Mouse (Mus musculus) midbrain, embryonic 15.5 days (tissue): ENCODE data around the gene Nfatc3. TPM values are rescaled to one million over a fixed set of nuclear protein-coding genes. Genes with fewer than 3 reads are reported as not detected.

Experiments used
- ATAC-seq: fragments of 200-750 bp; cut with Nextera tagmentation; replicated peaks from 2 replicates; pipeline ENCODE4 v1.8.0; 2017; ENCODE audit warnings: moderate TSS enrichment
- H3K27ac ChIP-seq: fragments of 300-500 bp; sonication (generic); 2 replicates; pipeline ENCODE4 v1.5.1; 2015; ENCODE audit warnings: mild to moderate bottlenecking, inconsistent platforms
- H3K27me3 ChIP-seq: fragments of 300-500 bp; sonication (generic); replicated peaks from 2 replicates; pipeline ENCODE4 v1.6.1; 2015; ENCODE audit warnings: inconsistent platforms
- H3K36me3 ChIP-seq: fragments of 300-500 bp; sonication (generic); replicated peaks from 2 replicates; pipeline ENCODE4 v1.6.1; 2015; ENCODE audit warnings: inconsistent platforms
- H3K4me1 ChIP-seq: fragments of 300-500 bp; sonication (generic); 2 replicates; pipeline ENCODE4 v1.6.1; 2015; ENCODE audit warnings: inconsistent platforms
- H3K4me2 ChIP-seq: fragments of 300-500 bp; sonication (generic); 2 replicates; pipeline ENCODE4 v1.6.1; 2015; ENCODE audit warnings: inconsistent platforms, mild to moderate bottlenecking, moderate library complexity
- H3K4me3 ChIP-seq: fragments of 300-500 bp; sonication (generic); 2 replicates; pipeline ENCODE4 v1.5.1; 2015; ENCODE audit warnings: mild to moderate bottlenecking, inconsistent platforms
- H3K9ac ChIP-seq: fragments of 300-500 bp; sonication (generic); 2 replicates; pipeline ENCODE4 v1.6.1; 2015; ENCODE audit warnings: mild to moderate bottlenecking, inconsistent platforms
- H3K9me3 ChIP-seq: fragments of 300-500 bp; sonication (generic); 2 replicates; pipeline ENCODE4 v1.6.1; 2016; ENCODE audit warnings: inconsistent platforms
- WGBS: fragments of 180-500 bp; shearing (Covaris S2); methylation state at CpG from one replicate; pipeline ENCODE4 v1.1.7; 2015; ENCODE audit warnings: mixed read lengths; 5-methylcytosine and 5-hydroxymethylcytosine counted together
- polyA plus RNA-seq: library from polyadenylated mRNA; unstranded; fragments of >200 nt; fragmentation: Nextera tagmentation; extraction: Ambion mirVana; gene quantifications from 2 replicates; pipeline ENCODE4 v1.2.1, GENCODE M21; 2015

Gene Nfatc3
- polyA plus RNA-seq, 1 experiment from 2014 or later, result 3.8 TPM

DNA sequence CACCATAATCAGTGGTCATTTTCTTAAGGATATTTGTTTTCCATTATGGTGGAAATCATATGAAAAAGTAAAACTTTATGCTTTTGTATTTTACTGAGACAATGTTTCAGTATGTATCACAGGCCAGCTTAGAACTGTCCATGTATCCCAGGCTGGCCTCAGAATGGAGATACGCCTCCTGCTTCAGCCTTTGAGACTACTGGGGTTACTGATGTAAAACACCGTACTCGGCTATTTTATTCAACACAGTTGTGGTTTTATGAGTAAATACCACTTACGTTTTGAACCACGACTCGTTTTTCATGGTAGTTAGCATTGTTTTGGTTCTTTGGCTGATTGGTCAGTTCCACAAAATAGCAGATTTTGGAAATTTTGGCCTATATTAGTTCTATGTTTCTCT, 3.0 kb downstream of the Nfatc3 start:
- ATAC-seq, result no peak
- no peak overlapping the region; the same call in 1 of the 2 replicates for H3K4me2 ChIP-seq

DNA sequence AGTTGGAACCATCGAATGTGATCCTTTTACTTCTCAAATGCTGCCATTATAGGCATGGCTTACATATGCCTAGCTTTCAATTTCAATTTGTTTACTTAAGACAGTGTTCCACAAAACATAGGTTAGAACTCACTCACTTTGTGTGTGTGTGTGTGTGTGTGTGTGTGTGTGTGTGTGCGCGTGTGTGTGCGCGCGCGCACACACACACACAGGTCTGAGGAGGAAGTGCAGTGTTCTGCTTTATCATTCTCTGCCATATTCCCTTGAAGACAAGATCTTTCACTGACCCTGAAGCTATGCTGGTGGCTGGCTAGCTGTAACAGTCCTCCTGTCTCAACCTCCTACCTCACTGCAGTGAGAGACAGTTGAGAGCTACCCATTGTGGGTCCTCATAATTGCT, 4.4 kb downstream of the Nfatc3 start:
- Histone ChIP-seq H3K4me1 (peaks cover 34% of the 10 kb centered on the region), H3K27ac (no peak overlapping the region), H3K4me2 (no peak overlapping the region), H3K36me3 (no peaks in the 10 kb centered on the region), H3K9me3 (no peaks in the 10 kb centered on the region), H3K9ac (no peak overlapping the region), H3K4me3 (no peak overlapping the region), H3K27me3 (no peaks in the 10 kb centered on the region)
- WGBS, result 94% methylated on average over 7 of the region's 7 CpGs
- ATAC-seq, result no peak

More for the DNA sequence above, 3.0 kb downstream of the Nfatc3 start:
- Histone ChIP-seq H3K27ac (no peak overlapping the region), H3K9ac (no peak overlapping the region), H3K4me3 (no peak overlapping the region), H3K9me3 (no peaks in the 10 kb centered on the region), H3K36me3 (no peaks in the 10 kb centered on the region), H3K4me1 (peaks cover 34% of the 10 kb centered on the region), H3K27me3 (no peaks in the 10 kb centered on the region)
- 89% methylated on average over 6 of the region's 6 CpGs for WGBS

DNA sequence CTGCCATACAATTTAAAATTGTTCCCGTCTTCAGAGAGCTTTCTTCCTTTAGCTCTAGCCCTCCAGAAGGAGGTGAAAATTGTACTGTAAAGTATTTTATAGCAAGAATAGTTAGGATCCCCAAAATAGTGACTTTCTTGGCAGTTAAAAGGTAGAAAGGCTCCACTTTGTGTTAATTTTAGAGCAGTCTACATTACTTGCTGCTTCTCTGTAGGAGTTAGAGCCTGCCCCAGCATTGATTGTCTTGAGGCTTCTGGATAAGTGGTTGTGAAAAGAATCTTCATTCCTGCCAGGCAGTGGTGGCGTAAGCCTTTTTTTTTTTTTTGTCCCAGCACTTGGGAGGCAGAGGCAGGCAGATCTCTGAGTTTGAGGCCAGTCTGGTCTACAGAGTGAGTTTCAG, 8.1 kb downstream of the Nfatc3 start:
- H3K27ac ChIP-seq, result no peak overlapping the region
- H3K9ac ChIP-seq, result no peak overlapping the region
- no peaks in the 10 kb centered on the region for H3K27me3 ChIP-seq
- peaks cover 13% of the 10 kb centered on the region for H3K4me1 ChIP-seq
- H3K4me2 ChIP-seq, result no peak overlapping the region
- no peak overlapping the region for H3K4me3 ChIP-seq
- H3K9me3 ChIP-seq, result no peaks in the 10 kb centered on the region
- no peak for ATAC-seq
- H3K36me3 ChIP-seq, result no peaks in the 10 kb centered on the region
- 98% methylated on average over 2 of the region's 2 CpGs for WGBS

DNA sequence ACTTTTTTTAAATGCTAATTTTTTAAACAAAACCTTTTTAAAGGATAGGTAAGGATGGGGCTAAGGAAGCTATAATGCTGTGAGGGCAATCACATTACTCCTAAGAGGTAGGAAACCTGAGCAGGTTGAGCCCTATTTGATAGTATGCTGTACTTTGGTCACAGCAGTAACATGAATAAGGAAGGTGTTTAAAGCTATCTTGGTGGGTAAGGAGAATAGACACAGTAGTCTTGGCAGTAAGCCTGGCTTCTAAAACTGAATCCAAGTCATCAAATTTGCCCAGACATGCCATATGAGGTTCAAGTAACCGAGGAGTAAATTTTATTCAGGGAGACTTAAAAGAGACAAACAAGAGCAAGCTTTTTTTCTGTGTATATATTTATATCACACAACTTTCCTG, 10.9 kb downstream of the Nfatc3 start:
- H3K4me2 ChIP-seq, result no peak overlapping the region
- H3K36me3 ChIP-seq, result no peaks in the 10 kb centered on the region
- no peak for ATAC-seq

GRCm38 (mm10) chr8:106072113-106072512, 13.5 kb downstream of the Nfatc3 start:
- no peak for ATAC-seq
- H3K9me3 ChIP-seq, result no peaks in the 10 kb centered on the region

More for the DNA sequence above, 10.9 kb downstream of the Nfatc3 start:
- Histone ChIP-seq H3K4me3 (no peak overlapping the region), H3K9ac (no peak overlapping the region), H3K4me1 (no peaks in the 10 kb centered on the region), H3K27ac (no peak overlapping the region), H3K27me3 (no peaks in the 10 kb centered on the region), H3K9me3 (no peaks in the 10 kb centered on the region)
- 72% methylated on average over 1 of the region's 1 CpGs for WGBS

GRCm38 (mm10) chr8:106074236-106074635, 15.6 kb downstream of the Nfatc3 start:
- H3K36me3 ChIP-seq, result no peaks in the 10 kb centered on the region
- no peak overlapping the region for H3K9ac ChIP-seq
- H3K4me1 ChIP-seq, result no peaks in the 10 kb centered on the region
- H3K9me3 ChIP-seq, result no peaks in the 10 kb centered on the region
- ATAC-seq, result no peak
- no peak overlapping the region for H3K4me2 ChIP-seq
- no peaks in the 10 kb centered on the region for H3K27me3 ChIP-seq
- H3K27ac ChIP-seq, result no peak overlapping the region
- no peak overlapping the region for H3K4me3 ChIP-seq

More at GRCm38 (mm10) chr8:106072113-106072512, 13.5 kb downstream of the Nfatc3 start:
- H3K4me2 ChIP-seq, result no peak overlapping the region
- no peaks in the 10 kb centered on the region for H3K4me1 ChIP-seq
- no peak overlapping the region for H3K9ac ChIP-seq
- no peak overlapping the region for H3K4me3 ChIP-seq
- H3K27ac ChIP-seq, result no peak overlapping the region
- H3K27me3 ChIP-seq, result no peaks in the 10 kb centered on the region
- H3K36me3 ChIP-seq, result no peaks in the 10 kb centered on the region

DNA sequence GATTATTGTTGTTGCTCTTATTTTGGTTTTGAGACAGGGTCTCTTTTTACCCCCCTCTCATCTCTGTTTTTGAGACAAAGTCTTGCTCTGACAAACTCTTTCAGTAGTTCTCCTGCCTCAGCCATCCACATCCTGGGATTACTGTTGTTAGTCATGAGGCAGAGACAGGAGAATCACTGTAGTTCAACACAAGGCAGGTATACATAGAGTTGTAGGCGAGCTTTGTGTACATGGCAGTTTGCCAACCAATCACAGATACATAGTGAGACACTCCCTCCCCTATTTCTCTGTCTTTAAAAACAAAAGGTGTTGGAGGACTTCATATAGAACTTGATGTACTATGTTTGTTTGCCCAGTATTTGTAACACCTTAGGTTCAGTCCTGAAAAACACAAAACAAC, 16.0 kb downstream of the Nfatc3 start:
- no peaks in the 10 kb centered on the region for H3K36me3 ChIP-seq

GRCm38 (mm10) chr8:106075161-106075862, 16.7 kb downstream of the Nfatc3 start:
- Histone ChIP-seq H3K9ac (no peak overlapping the region), H3K27me3 (no peaks in the 10 kb centered on the region), H3K4me3 (no peak overlapping the region), H3K27ac (no peak overlapping the region), H3K9me3 (no peaks in the 10 kb centered on the region), H3K4me1 (no peaks in the 10 kb centered on the region), H3K4me2 (no peak overlapping the region), H3K36me3 (no peaks in the 10 kb centered on the region)
- no peak for ATAC-seq
- 85% methylated on average over 9 of the region's 9 CpGs for WGBS

More for the DNA sequence above, 16.0 kb downstream of the Nfatc3 start:
- no peak for ATAC-seq
- H3K9me3 ChIP-seq, result no peaks in the 10 kb centered on the region
- H3K4me2 ChIP-seq, result no peak overlapping the region
- H3K4me1 ChIP-seq, result no peaks in the 10 kb centered on the region
- no peak overlapping the region for H3K9ac ChIP-seq
- 90% methylated on average over 1 of the region's 1 CpGs for WGBS
- no peak overlapping the region for H3K4me3 ChIP-seq
- H3K27me3 ChIP-seq, result no peaks in the 10 kb centered on the region
- no peak overlapping the region for H3K27ac ChIP-seq

- ATAC-seq, result no peak
- Histone ChIP-seq H3K36me3 (no peaks in the 10 kb centered on the region), H3K9me3 (no peaks in the 10 kb centered on the region), H3K9ac (no peak overlapping the region), H3K4me2 (no peak overlapping the region), H3K27ac (no peak overlapping the region), H3K27me3 (no peaks in the 10 kb centered on the region), H3K4me1 (no peaks in the 10 kb centered on the region), H3K4me3 (no peak overlapping the region)
- 92% methylated on average over 5 of the region's 5 CpGs for WGBS
These were observed 17.2 kb downstream of the Nfatc3 start for GRCm38 (mm10) chr8:106075863-106076174.

- Histone ChIP-seq H3K4me1 (no peaks in the 10 kb centered on the region), H3K9ac (no peak overlapping the region), H3K27ac (no peak overlapping the region), H3K4me3 (no peak overlapping the region), H3K4me2 (no peak overlapping the region), H3K9me3 (no peaks in the 10 kb centered on the region), H3K27me3 (no peaks in the 10 kb centered on the region), H3K36me3 (no peaks in the 10 kb centered on the region)
- 85% methylated on average over 5 of the region's 5 CpGs for WGBS
- no peak for ATAC-seq
These were observed 18.0 kb downstream of the Nfatc3 start for GRCm38 (mm10) chr8:106076612-106077011.

DNA sequence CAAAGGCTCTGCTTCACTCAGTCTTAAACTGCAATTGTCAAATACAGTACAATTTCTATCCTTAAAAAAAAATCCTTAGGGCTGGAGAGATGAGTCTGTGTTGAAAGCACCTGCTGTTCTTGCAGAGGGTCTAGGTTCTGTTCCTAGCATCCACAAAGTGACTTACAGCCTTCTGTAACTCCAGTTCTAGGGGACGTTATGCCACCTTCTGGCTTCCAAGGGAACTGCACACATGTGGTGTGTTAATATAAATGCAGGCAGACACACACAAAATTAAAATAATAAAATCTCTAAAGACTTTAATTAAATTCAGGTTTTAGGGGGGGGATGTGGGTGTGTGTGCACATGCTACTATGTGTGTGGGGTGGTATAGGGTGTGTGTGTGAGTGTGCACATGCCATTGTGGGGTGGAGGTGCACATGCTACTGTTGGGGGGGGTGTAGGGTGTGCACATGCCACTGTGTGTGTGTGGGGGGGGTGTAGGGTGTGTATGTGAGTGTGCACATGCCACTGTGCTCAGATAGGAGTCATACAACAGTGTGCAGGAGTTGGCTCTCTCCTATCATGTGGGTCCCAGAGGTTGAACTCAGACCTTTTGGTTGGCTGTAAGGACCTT, 18.9 kb downstream of the Nfatc3 start:
- Histone ChIP-seq H3K4me1 (no peaks in the 10 kb centered on the region), H3K4me2 (no peak overlapping the region), H3K27ac (no peak overlapping the region), H3K9ac (no peak overlapping the region), H3K9me3 (no peaks in the 10 kb centered on the region), H3K4me3 (no peak overlapping the region), H3K27me3 (no peaks in the 10 kb centered on the region), H3K36me3 (no peaks in the 10 kb centered on the region)
- WGBS, result 91% methylated on average over 1 of the region's 1 CpGs
- ATAC-seq, result no peak

DNA sequence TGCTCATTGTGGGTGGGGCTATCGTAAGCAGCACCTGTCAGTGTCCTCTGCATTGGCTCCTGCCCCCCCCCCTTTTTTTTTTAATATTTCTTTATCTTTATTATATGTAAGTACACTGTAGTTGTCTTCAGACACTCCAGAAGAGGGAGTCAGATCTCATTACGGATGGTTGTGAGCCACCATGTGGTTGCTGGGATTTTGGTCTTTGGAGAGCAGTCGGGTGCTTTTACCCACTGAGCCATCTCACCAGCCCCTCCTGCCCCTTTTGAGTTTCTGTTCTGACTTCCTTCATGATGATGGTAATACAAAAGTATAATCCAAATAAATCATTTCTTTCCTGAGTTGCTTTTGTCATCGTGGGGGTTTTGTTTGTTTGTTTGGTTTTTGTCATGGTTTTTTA, 43.7 kb downstream of the Nfatc3 start:
- WGBS, result 93% methylated on average over 4 of the region's 4 CpGs
- no peak overlapping the region for H3K4me3 ChIP-seq
- no peak overlapping the region for H3K27ac ChIP-seq
- H3K36me3 ChIP-seq, result peaks cover 6% of the 10 kb centered on the region; the same call in 1 of the 2 replicates
- H3K9ac ChIP-seq, result no peak overlapping the region
- H3K4me1 ChIP-seq, result no peaks in the 10 kb centered on the region
- no peaks in the 10 kb centered on the region for H3K27me3 ChIP-seq
- ATAC-seq, result no peak
- no peaks in the 10 kb centered on the region for H3K9me3 ChIP-seq
- no peak overlapping the region for H3K4me2 ChIP-seq

DNA sequence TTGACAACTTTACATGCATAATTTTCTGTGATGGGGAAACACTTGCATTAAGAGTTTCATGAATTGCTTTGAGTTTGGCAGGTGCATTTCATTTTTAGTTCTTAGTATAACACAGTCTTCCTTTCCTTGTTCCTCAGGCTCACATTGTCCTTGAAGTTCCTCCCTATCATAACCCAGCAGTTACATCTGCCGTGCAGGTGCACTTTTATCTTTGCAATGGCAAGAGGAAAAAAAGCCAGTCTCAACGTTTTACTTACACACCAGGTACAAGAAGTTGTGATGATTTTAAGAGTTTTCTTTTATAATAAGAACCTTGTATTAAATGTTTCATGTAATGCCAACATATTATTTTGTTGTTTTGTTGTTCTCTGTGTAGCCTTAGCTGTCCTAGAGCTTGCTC, 45.2 kb downstream of the Nfatc3 start:
- no peak for ATAC-seq
- H3K27me3 ChIP-seq, result no peaks in the 10 kb centered on the region
- H3K4me3 ChIP-seq, result no peak overlapping the region
- H3K4me1 ChIP-seq, result no peaks in the 10 kb centered on the region
- no peak overlapping the region for H3K4me2 ChIP-seq
- H3K27ac ChIP-seq, result no peak overlapping the region
- peaks cover 15% of the 10 kb centered on the region; the same call in 1 of the 2 replicates for H3K36me3 ChIP-seq
- no peak overlapping the region for H3K9ac ChIP-seq
- 87% methylated on average over 2 of the region's 2 CpGs for WGBS
- no peaks in the 10 kb centered on the region for H3K9me3 ChIP-seq
